Mouse (Mus musculus) midbrain, postnatal 0 days (tissue): ENCODE results near the gene Ubiad1. TPM values are rescaled to one million over a fixed set of nuclear protein-coding genes. Genes with fewer than 3 reads are reported as not detected.

Experiments
- ATAC-seq: fragments of 200-750 bp; cut with Nextera tagmentation; 2 replicates; pipeline ENCODE4 v1.8.0; 2017; ENCODE audit warnings: moderate number of reproducible peaks, mild to moderate bottlenecking, moderate TSS enrichment, moderate library complexity; ENCODE audit not compliant: low FRiP score
- DNase-seq: peaks from one replicate; pipeline ENCODE4 v3.0.0-alpha.2; 2015; ENCODE audit warnings: low spot score
- H3K27ac ChIP-seq: fragments of 300-500 bp; sonication (generic); 2 replicates; pipeline ENCODE4 v1.5.1; 2014; ENCODE audit warnings: low read depth, mild to moderate bottlenecking, low read length, mixed read lengths
- H3K27me3 ChIP-seq: fragments of 300-500 bp; sonication (generic); 2 replicates; pipeline ENCODE4 v1.6.1; 2014; ENCODE audit warnings: low read length, control low read depth, mixed read lengths; ENCODE audit not compliant: insufficient read depth
- H3K36me3 ChIP-seq: fragments of 300-500 bp; sonication (generic); 2 replicates; pipeline ENCODE4 v1.6.1; 2014; ENCODE audit warnings: low read length, control low read depth, mixed read lengths; ENCODE audit not compliant: insufficient read depth
- H3K4me1 ChIP-seq: fragments of 300-500 bp; sonication (generic); 2 replicates; pipeline ENCODE4 v1.6.1; 2014; ENCODE audit warnings: mild to moderate bottlenecking, control low read depth, antibody characterized with exemption, low read length, mixed read lengths; ENCODE audit not compliant: insufficient read depth
- H3K4me2 ChIP-seq: fragments of 300-500 bp; sonication (generic); 2 replicates; pipeline ENCODE4 v1.6.1; 2014; ENCODE audit warnings: low read depth, mild to moderate bottlenecking, low read length, mixed read lengths; ENCODE audit not compliant: poor library complexity, severe bottlenecking
- H3K4me3 ChIP-seq: fragments of 300-500 bp; sonication (generic); 2 replicates; pipeline ENCODE4 v1.5.1; 2014; ENCODE audit warnings: low read depth, mild to moderate bottlenecking, low read length, moderate library complexity
- H3K9ac ChIP-seq: fragments of 300-500 bp; sonication (generic); replicated peaks from 2 replicates; pipeline ENCODE4 v1.6.1; 2014; ENCODE audit warnings: mild to moderate bottlenecking, low read length, moderate library complexity, mixed read lengths; ENCODE audit not compliant: poor library complexity, severe bottlenecking
- H3K9me3 ChIP-seq: fragments of 300-500 bp; sonication (generic); 2 replicates; pipeline ENCODE4 v1.6.1; 2016; ENCODE audit warnings: low read length, control low read depth
- CTCF ChIP-seq: IDR thresholded peaks from 2 replicates; pipeline ENCODE4 v1.5.1; 2016; ENCODE audit warnings: antibody characterized with exemption, mild to moderate bottlenecking
- WGBS: fragments of 180-500 bp; shearing (Covaris S2); extraction: QIAGEN DNeasy Blood & Tissue Kit; methylation state at CpG from one replicate; pipeline ENCODE4 v1.1.7; 2014; 5-methylcytosine and 5-hydroxymethylcytosine counted together
- polyA plus RNA-seq: library from polyadenylated mRNA; unstranded; fragments of >200 nt; fragmentation: Nextera tagmentation; extraction: Ambion mirVana; gene quantifications from 2 replicates; pipeline ENCODE4 v1.2.1, GENCODE M21; 2015
- total RNA-seq: library from RNA; depleted of rRNA; stranded (reverse); fragments of >200 nt; gene quantifications from 2 replicates; pipeline ENCODE4 v1.2.3, GENCODE M21; 2014

The Ubiad1 gene
- total and polyA plus RNA-seq, 2 experiments from 2014 or later: 12.7 to 19.8 TPM

- TF ChIP-seq CTCF: no peak
- 23% methylated on average over 13 of the region's 13 CpGs for WGBS
- no peaks in the 10 kb centered on the region for H3K27me3 ChIP-seq
- H3K27ac ChIP-seq: no peak overlapping the region
- ATAC-seq (no peak), DNase-seq (no peak)
- no peak overlapping the region for H3K9ac ChIP-seq
- no peak overlapping the region for H3K4me3 ChIP-seq
- H3K36me3 ChIP-seq: no peaks in the 10 kb centered on the region
- no peaks in the 10 kb centered on the region for H3K9me3 ChIP-seq
- peaks cover 14% of the 10 kb centered on the region; the same call in 1 of the 2 replicates for H3K4me1 ChIP-seq
- H3K4me2 ChIP-seq: no peak overlapping the region
These were observed 39.2 kb downstream of the Ubiad1 start for GRCm38 (mm10) chr4:148405255-148405788.

- no peaks in the 10 kb centered on the region for H3K36me3 ChIP-seq
- H3K4me1 ChIP-seq: peaks cover 14% of the 10 kb centered on the region; the same call in 1 of the 2 replicates
- no peak overlapping the region for H3K4me3 ChIP-seq
- H3K9ac ChIP-seq: no peak overlapping the region
- ATAC-seq (no peak), DNase-seq (no peak)
- no peaks in the 10 kb centered on the region for H3K9me3 ChIP-seq
- no peak overlapping the region for H3K4me2 ChIP-seq
- WGBS: 16% methylated on average over 11 of the region's 11 CpGs
- no peak for TF ChIP-seq CTCF
- no peaks in the 10 kb centered on the region for H3K27me3 ChIP-seq
- no peak overlapping the region for H3K27ac ChIP-seq
These were observed 39.8 kb downstream of the Ubiad1 start for GRCm38 (mm10) chr4:148404748-148405147.

- Histone ChIP-seq H3K27ac (no peak overlapping the region), H3K4me3 (no peak overlapping the region), H3K27me3 (no peaks in the 10 kb centered on the region), H3K9me3 (no peaks in the 10 kb centered on the region), H3K4me1 (peaks cover 15% of the 10 kb centered on the region; the same call in 1 of the 2 replicates), H3K9ac (no peak overlapping the region), H3K36me3 (no peaks in the 10 kb centered on the region), H3K4me2 (no peak overlapping the region)
- DNase-seq (no peak), ATAC-seq (no peak)
- peak; percentile 27 for TF ChIP-seq CTCF
- WGBS: 20% methylated on average over 12 of the region's 12 CpGs
These were observed 41.2 kb downstream of the Ubiad1 start for GRCm38 (mm10) chr4:148403402-148403801.

GRCm38 (mm10) chr4:148399437-148400094 lies 45.0 kb downstream of the Ubiad1 start:
- Histone ChIP-seq H3K9ac (no peak overlapping the region), H3K27ac (no peak overlapping the region), H3K27me3 (no peaks in the 10 kb centered on the region), H3K4me1 (peaks cover 17% of the 10 kb centered on the region), H3K9me3 (no peaks in the 10 kb centered on the region), H3K4me2 (no peak overlapping the region), H3K4me3 (no peak overlapping the region), H3K36me3 (no peaks in the 10 kb centered on the region)
- peak; percentile 31; the same call in 1 of the 2 replicates for TF ChIP-seq CTCF
- DNase-seq (no peak), ATAC-seq (no peak)
- WGBS: 67% methylated on average over 9 of the region's 9 CpGs

- ATAC-seq: no peak
- Histone ChIP-seq H3K27me3 (no peaks in the 10 kb centered on the region), H3K27ac (no peak overlapping the region), H3K4me2 (no peak overlapping the region), H3K4me1 (peaks cover 7% of the 10 kb centered on the region), H3K4me3 (no peak overlapping the region), H3K9ac (no peak overlapping the region), H3K36me3 (no peaks in the 10 kb centered on the region), H3K9me3 (no peaks in the 10 kb centered on the region)
- 63% methylated on average over 18 of the region's 18 CpGs for WGBS
- DNase-seq: no peak
- peak; percentile 50; the same call in 1 of the 2 replicates for TF ChIP-seq CTCF
These were observed 46.9 kb downstream of the Ubiad1 start for GRCm38 (mm10) chr4:148397531-148398287.

- DNase-seq: no peak
- Histone ChIP-seq H3K9ac (no peak overlapping the region), H3K9me3 (no peaks in the 10 kb centered on the region), H3K27me3 (no peaks in the 10 kb centered on the region), H3K36me3 (no peaks in the 10 kb centered on the region), H3K4me2 (no peak overlapping the region), H3K4me3 (no peak overlapping the region), H3K27ac (no peak overlapping the region), H3K4me1 (peaks cover 11% of the 10 kb centered on the region)
- WGBS: 89% methylated on average over 4 of the region's 4 CpGs
- TF ChIP-seq CTCF: no peak
- no peak for ATAC-seq
These were observed 47.5 kb downstream of the Ubiad1 start for GRCm38 (mm10) chr4:148397113-148397512.
